In the genomic region with DNA sequence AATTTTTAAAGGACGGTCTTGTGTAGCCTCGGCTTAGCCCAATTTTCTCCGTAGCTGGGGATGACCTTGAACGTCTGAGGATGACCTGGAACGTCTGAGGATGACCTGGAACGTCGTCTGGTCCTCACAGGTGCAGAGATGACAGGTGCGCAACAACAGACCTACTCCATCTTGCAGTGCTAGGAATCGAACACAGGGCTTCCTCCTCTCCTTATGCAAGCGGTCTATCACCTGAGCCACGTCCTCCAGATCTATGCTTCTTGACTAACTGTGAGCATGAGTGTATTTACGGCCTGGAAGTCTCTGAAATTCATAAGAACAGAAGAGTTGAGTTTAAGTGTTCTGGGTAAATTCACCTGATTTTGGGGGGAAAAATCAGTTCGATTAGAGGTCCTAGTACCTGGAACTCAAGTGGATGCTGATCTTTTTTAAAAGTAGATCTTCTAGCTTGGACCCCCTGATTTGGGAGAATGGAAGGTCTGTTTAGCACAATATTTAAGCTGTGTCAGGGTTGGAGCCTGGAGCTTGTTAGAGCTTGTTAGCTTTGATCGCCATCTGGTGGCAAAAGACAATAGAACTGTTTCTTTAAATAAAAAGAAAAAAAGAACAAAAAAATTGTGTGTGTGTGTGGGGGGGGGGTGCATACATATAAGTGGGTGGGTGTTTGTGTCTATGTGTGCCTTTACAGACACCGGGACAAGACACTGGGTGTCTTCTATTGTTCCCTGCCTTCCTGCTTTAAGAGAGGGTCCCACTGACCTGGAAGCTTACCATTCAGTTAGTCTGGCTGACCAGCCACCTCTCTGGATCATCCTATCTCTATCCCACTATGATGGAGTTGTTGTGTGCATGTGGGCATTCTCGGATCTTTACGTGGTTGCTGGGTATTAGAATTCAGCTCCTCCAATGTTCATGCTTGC, we compare ENCODE assay signal across 8 mouse cellular contexts. TPM values are rescaled to one million over a fixed set of nuclear protein-coding genes. Genes with fewer than 3 reads are reported as not detected.
DNase-seq lines count a peak whose midpoint lies in the region; ATAC-seq and TF ChIP-seq lines count a peak whose summit lies in the region.

No protein-coding gene starts in this region.

- H3K9me3 ChIP-seq in embryonic facial prominence, embryonic 11.5 days (replicated peaks; ENCODE audit: control insufficient read depth, low read length) = no peaks in the 10 kb centered on the region
- H3K9me3 ChIP-seq in embryonic facial prominence, embryonic 10.5 days = no peaks in the 10 kb centered on the region
- H3K9me3 ChIP-seq in limb, embryonic 14.5 days (ENCODE audit: control insufficient read depth, low read length) = no peaks in the 10 kb centered on the region
- no peaks in the 10 kb centered on the region for H3K9me3 ChIP-seq in limb, embryonic 10.5 days (replicated peaks)
- no peaks in the 10 kb centered on the region for H3K9me3 ChIP-seq in neural tube, embryonic 12.5 days

- TF ChIP-seq POLR2A in limb, embryonic 14.5 days (IDR thresholded peaks at IDR 0.05; ENCODE audit: borderline replicate concordance, extremely low read depth, insufficient read depth, insufficient read length) = no peak
- TF ChIP-seq POLR2A in cerebellum, adult 2 months (IDR thresholded peaks at IDR 0.05; ENCODE audit: borderline replicate concordance, insufficient read depth, low read length) = no peak

- no peaks in the 10 kb centered on the region; the same call in 1 of the 2 replicates for H3K36me3 ChIP-seq in embryonic facial prominence, embryonic 11.5 days (replicated peaks; ENCODE audit: control insufficient read depth, insufficient read depth, low read depth, low read length)
- no peaks in the 10 kb centered on the region for H3K36me3 ChIP-seq in embryonic facial prominence, embryonic 10.5 days (replicated peaks)
- H3K36me3 ChIP-seq in limb, embryonic 14.5 days (ENCODE audit: control insufficient read depth, insufficient read depth, low read length) = no peaks in the 10 kb centered on the region
- no peaks in the 10 kb centered on the region for H3K36me3 ChIP-seq in limb, embryonic 10.5 days
- H3K36me3 ChIP-seq in neural tube, embryonic 12.5 days = no peaks in the 10 kb centered on the region

- H3K9ac ChIP-seq in embryonic facial prominence, embryonic 11.5 days (replicated peaks; ENCODE audit: low read length) = no peak overlapping the region
- no peak overlapping the region for H3K9ac ChIP-seq in limb, embryonic 14.5 days (ENCODE audit: low read depth, low read length, severe bottlenecking)
- no peak overlapping the region for H3K9ac ChIP-seq in neural tube, embryonic 12.5 days

- no peak for TF ChIP-seq CTCF in cerebellum, adult 2 months (IDR thresholded peaks at IDR 0.05; ENCODE audit: borderline replicate concordance, insufficient read depth, low read depth, low read length)

- WGBS in embryonic facial prominence, embryonic 11.5 days = 67% methylated on average over 17 of the region's 17 CpGs
- WGBS in embryonic facial prominence, embryonic 10.5 days = 71% methylated on average over 17 of the region's 17 CpGs
- 67% methylated on average over 17 of the region's 17 CpGs for WGBS in limb, embryonic 14.5 days
- 72% methylated on average over 17 of the region's 17 CpGs for WGBS in limb, embryonic 10.5 days
- WGBS in neural tube, embryonic 12.5 days = 69% methylated on average over 17 of the region's 17 CpGs
- WGBS in cerebellum, adult 2 months = 65% methylated on average over 17 of the region's 17 CpGs

- no peaks in the 10 kb centered on the region for H3K27me3 ChIP-seq in embryonic facial prominence, embryonic 11.5 days (ENCODE audit: control insufficient read depth, insufficient read depth, low read length)
- no peaks in the 10 kb centered on the region for H3K27me3 ChIP-seq in embryonic facial prominence, embryonic 10.5 days (replicated peaks; ENCODE audit: low read depth, poor library complexity, severe bottlenecking)
- H3K27me3 ChIP-seq in limb, embryonic 14.5 days (ENCODE audit: control insufficient read depth, insufficient read depth, low read length) = no peaks in the 10 kb centered on the region; the same call in 1 of the 2 replicates
- H3K27me3 ChIP-seq in limb, embryonic 10.5 days (ENCODE audit: low read depth, poor library complexity, severe bottlenecking) = no peaks in the 10 kb centered on the region
- H3K27me3 ChIP-seq in neural tube, embryonic 12.5 days (replicated peaks) = no peaks in the 10 kb centered on the region
- H3K27me3 ChIP-seq in cerebellum, adult 2 months (ENCODE audit: control insufficient read depth, insufficient read depth, low read length) = no peaks in the 10 kb centered on the region

- H3K4me1 ChIP-seq in embryonic facial prominence, embryonic 11.5 days (ENCODE audit: control insufficient read depth, insufficient read depth, low read length) = no peaks in the 10 kb centered on the region
- H3K4me1 ChIP-seq in embryonic facial prominence, embryonic 10.5 days = no peaks in the 10 kb centered on the region
- H3K4me1 ChIP-seq in limb, embryonic 14.5 days (ENCODE audit: control insufficient read depth, insufficient read depth, low read length) = no peaks in the 10 kb centered on the region
- H3K4me1 ChIP-seq in limb, embryonic 10.5 days = no peaks in the 10 kb centered on the region
- no peaks in the 10 kb centered on the region for H3K4me1 ChIP-seq in neural tube, embryonic 12.5 days
- H3K4me1 ChIP-seq in cerebellum, adult 2 months (ENCODE audit: control insufficient read depth, insufficient read depth, low read length) = no peaks in the 10 kb centered on the region

- H3K4me3 ChIP-seq in embryonic facial prominence, embryonic 11.5 days (ENCODE audit: low read depth, low read length) = no peak overlapping the region
- H3K4me3 ChIP-seq in embryonic facial prominence, embryonic 10.5 days = no peak overlapping the region
- H3K4me3 ChIP-seq in limb, embryonic 14.5 days (replicated peaks; ENCODE audit: low read length) = no peak overlapping the region
- H3K4me3 ChIP-seq in limb, embryonic 10.5 days = no peak overlapping the region
- H3K4me3 ChIP-seq in neural tube, embryonic 12.5 days = no peak overlapping the region
- no peak overlapping the region for H3K4me3 ChIP-seq in cerebellum, adult 2 months (replicated peaks; ENCODE audit: insufficient read depth, low read depth, low read length)

- no peak overlapping the region for H3K27ac ChIP-seq in embryonic facial prominence, embryonic 11.5 days (replicated peaks; ENCODE audit: low read depth, low read length)
- no peak overlapping the region for H3K27ac ChIP-seq in embryonic facial prominence, embryonic 10.5 days (replicated peaks)
- no peak overlapping the region for H3K27ac ChIP-seq in limb, embryonic 14.5 days (replicated peaks; ENCODE audit: low read depth, low read length)
- no peak overlapping the region for H3K27ac ChIP-seq in limb, embryonic 10.5 days
- no peak overlapping the region for H3K27ac ChIP-seq in neural tube, embryonic 12.5 days
- H3K27ac ChIP-seq in cerebellum, adult 2 months (ENCODE audit: insufficient read depth, low read length) = no peak overlapping the region

- no peak overlapping the region for H3K4me2 ChIP-seq in embryonic facial prominence, embryonic 11.5 days (ENCODE audit: low read depth, low read length)
- H3K4me2 ChIP-seq in limb, embryonic 14.5 days (replicated peaks; ENCODE audit: low read depth, low read length, severe bottlenecking) = no peak overlapping the region
- H3K4me2 ChIP-seq in neural tube, embryonic 12.5 days (replicated peaks) = no peak overlapping the region

- DNase-seq in embryonic facial prominence, embryonic 11.5 days (ENCODE audit: low spot score) = peak; percentile 86
- DNase-seq in embryonic facial prominence, embryonic 10.5 days (ENCODE audit: low spot score) = no peak
- DNase-seq in limb, embryonic 14.5 days (ENCODE audit: low spot score) = peak; percentile 82
- DNase-seq in limb, embryonic 10.5 days (ENCODE audit: low spot score) = no peak
- peak; percentile 49 for DNase-seq in embryo, embryonic 11.5 days (ENCODE audit: low read depth, low spot score)
- no peak for DNase-seq in cerebellum, adult 2 months

- ATAC-seq in embryonic facial prominence, embryonic 11.5 days (replicated peaks; ENCODE audit: insufficient number of reproducible peaks, low FRiP score, low TSS enrichment, low read depth) = no peak
- ATAC-seq in limb, embryonic 14.5 days (ENCODE audit: low FRiP score, low read depth) = no peak
- peak; percentile 23; the same call in 1 of the 2 replicates for ATAC-seq in neural tube, embryonic 12.5 days (ENCODE audit: low FRiP score, low read depth)
- no peak for ATAC-seq in erythroblast, adult 5-6 weeks (replicated peaks; ENCODE audit: low FRiP score, poor library complexity, severe bottlenecking)

RNA-seq across cellular contexts. Expression of a gene that starts 45.5 kb away (rescaled TPM):
- 13.0 and 13.8 TPM in 2 replicates for polyA plus RNA-seq in embryonic facial prominence, embryonic 11.5 days (2014; fragmentation: Nextera tagmentation; extraction: Ambion mirVana)
- polyA plus RNA-seq in embryonic facial prominence, embryonic 10.5 days (2016; fragmentation: Nextera tagmentation; extraction: Ambion mirVana) = 11.8 and 12.7 TPM in 2 replicates
- polyA plus RNA-seq in limb, embryonic 14.5 days (2012; rRNA removed) = 12.3 and 13.7 TPM in 2 replicates
- 14.1 and 16.4 TPM in 2 replicates for polyA plus RNA-seq in limb, embryonic 14.5 days (2014; fragmentation: Nextera tagmentation; extraction: Ambion mirVana)
- 6.7 and 11.4 TPM in 2 replicates for polyA plus RNA-seq in limb, embryonic 10.5 days (2016; fragmentation: Nextera tagmentation; extraction: Ambion mirVana)
- 14.2 and 17.0 TPM in 2 replicates for polyA plus RNA-seq in neural tube, embryonic 12.5 days (2016; fragmentation: Nextera tagmentation; extraction: Ambion mirVana)
- polyA plus RNA-seq in cerebellum, adult 2 months (2012; rRNA removed) = 2.7 and 3.0 TPM in 2 replicates
- not detected in 2 replicates for total RNA-seq in erythroblast, adult 5-6 weeks (2015; ENCODE audit: low replicate concordance)
- total RNA-seq in erythroblast, adult 5-6 weeks (2017; ENCODE audit: low replicate concordance) = not detected in 2 replicates

Comparison
In these comparisons a context has a peak if more than half of its experiments do, and no peak if none do; other contexts are left out.
1. DNase-seq: peak in embryonic facial prominence, embryonic 11.5 days (single experiment), limb, embryonic 14.5 days (single experiment) and embryo, embryonic 11.5 days (single experiment); none in embryonic facial prominence, embryonic 10.5 days (single experiment), limb, embryonic 10.5 days (single experiment) and cerebellum, adult 2 months (0 of 2).